Mouse (Mus musculus) frontal cortex, adult (tissue): ENCODE data around the gene Zfp866.

Experiments
- ATAC-seq: cut with Nextera tagmentation; 2 replicates; pipeline ENCODE4 v1.9.2; 2017; ENCODE audit warnings: mild to moderate bottlenecking, moderate library complexity, mixed read lengths; ENCODE audit not compliant: low TSS enrichment

Zfp866 gene

DNA sequence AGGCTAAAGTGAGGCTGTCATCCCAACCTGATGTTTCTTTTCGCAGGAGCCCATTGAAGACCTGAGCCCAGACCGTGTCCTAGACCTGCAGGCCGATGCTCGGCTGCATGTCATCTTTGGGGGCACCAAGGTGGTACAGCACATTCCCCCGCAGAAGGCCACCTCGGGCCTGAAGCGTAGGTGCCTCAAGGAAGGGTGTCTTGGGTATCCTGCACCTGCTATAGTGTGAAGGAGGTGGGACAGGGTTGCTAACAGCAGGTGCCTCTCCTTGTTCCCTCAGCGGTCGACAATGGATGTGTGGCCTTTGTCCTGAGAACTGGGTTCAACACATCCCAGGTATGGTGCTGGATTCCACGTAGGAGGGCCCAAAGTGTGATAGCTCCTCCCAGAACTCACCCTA lies 6.7 kb upstream of the Zfp866 start:
- no peak for ATAC-seq

DNA sequence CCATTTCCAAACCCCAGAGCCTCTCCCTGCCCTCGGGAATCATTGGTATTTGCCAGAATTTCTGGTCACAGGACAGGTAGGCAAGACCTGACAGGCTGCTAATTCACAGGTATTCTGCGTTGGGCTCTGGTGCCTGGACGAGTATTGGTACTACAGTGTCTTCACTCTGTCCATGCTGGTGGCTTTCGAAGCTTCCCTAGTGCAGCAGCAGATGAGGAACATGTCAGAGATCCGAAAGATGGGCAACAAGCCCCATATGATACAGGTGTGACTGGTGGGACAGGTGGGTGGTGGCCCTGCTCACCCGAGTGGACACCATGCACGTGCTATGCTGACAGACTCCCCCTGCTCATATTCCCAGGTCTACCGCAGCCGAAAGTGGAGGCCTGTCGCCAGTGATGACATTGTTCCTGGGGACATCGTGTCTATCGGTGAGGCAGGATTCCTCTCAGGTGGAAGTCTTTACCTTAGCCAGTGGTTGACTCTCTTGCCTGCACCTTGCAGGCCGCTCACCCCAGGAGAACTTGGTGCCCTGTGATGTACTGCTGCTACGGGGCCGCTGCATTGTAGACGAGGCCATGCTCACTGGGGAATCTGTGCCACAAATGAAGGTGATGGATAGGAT lies 5.9 kb upstream of the Zfp866 start:
- no peak for ATAC-seq

DNA sequence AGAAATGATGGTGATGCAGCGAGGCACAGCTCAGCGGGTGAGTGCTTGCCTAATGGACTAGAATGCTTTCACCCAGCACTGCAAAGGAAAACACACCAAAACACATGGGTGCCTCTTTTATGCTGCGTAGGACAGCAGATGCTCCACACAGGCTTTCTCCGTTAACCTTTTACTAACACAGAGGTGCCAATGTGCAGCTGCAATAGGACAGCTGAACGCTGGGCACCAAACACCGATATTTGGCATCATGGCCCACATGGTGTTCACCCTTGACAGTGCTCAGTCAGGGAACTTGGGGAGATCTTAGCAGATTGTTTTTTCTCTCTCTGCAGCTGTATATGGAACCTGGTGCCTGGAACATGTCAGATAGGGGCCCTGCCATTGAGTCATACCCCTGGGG lies 3.9 kb upstream of the Zfp866 start:
- no peak for ATAC-seq

DNA sequence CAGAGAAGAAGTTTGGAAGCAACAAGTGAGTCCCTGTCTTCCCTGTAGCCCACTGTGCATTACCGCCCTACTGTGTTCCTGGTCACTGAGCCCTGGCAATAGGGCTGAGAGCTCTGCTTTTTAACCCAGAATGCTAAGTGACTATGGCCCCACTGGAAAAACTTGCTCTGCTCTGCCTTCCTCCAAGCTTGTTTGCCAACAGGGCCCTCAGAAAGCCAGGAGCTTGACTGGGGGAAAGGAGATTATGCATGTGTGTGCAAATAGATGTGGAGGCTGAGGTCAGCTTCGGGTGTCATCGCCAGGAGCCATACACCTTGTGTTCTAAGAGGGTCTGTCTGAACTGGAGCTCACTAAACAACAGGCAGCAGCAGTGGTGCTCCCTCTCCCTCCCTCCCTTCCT lies 3.1 kb upstream of the Zfp866 start:
- ATAC-seq, result no peak

DNA sequence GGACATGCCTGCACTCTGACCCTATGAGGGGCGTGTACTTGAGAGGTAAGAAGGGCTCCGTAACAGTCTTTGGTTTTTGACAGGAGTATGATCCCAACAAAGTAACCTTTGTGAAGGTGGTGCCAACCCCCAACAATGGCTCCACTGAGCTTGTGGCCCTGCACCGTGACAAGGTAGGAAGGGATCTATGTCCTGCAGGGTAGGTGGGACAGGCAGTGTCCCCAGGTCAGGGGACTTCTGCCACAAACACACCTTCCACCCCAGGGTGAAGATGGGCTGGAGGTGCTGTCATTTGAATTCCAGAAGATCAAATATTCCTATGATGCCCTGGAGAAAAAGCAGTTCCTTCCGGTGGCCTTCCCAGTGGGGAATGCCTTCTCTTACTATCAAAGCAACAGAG lies 2.7 kb upstream of the Zfp866 start:
- ATAC-seq, result no peak

DNA sequence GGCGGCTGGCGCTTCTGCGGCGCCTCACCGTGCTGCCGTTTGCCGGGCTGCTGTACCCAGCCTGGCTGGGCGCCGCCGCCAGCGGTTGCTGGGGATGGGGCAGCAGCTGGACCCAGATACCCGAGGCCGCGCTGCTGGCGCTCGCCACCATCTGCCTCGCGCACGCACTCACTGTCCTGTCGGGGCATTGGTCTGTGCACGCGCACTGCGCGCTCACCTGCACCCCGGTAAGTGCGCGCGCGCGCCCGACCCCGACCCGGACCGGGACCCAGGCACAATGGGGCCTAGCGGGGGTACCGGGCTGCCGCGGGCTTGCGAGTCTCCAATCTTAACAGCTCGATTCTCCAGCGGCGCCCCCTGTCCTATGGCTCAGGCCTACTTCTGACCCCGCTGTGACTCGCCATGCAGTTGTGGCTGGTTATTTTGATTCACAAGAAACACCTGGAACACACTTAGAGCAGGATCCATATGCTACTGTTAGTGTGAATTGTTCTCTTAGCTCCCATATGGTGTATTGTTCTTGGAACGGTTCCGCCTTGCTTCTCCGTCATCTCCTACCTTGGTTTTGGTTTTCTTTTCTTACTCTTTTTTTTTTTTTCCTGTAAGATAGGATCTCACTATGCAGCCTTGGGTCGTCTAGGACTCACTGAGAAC lies 564 bp upstream of the Zfp866 start:
- ATAC-seq, result peak; percentile 44

DNA sequence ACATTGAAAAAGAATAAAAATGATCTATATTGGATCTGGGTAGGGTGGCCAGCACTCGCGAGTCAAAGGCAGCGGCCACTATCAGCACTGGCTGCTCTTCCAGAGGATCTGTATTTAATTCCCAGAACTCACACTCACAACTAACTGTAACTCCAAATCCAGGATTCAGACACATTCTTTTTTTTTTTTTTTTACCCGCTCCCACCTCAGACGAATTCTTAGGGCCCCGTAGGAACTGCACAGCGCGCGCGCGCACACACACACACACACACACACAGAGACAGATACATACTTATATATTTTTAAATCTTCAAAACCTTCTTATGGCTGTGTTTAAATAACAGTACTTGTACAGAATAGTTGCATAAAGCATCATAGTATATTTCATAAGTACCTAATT lies 614 bp downstream of the Zfp866 start:
- no peak for ATAC-seq

DNA sequence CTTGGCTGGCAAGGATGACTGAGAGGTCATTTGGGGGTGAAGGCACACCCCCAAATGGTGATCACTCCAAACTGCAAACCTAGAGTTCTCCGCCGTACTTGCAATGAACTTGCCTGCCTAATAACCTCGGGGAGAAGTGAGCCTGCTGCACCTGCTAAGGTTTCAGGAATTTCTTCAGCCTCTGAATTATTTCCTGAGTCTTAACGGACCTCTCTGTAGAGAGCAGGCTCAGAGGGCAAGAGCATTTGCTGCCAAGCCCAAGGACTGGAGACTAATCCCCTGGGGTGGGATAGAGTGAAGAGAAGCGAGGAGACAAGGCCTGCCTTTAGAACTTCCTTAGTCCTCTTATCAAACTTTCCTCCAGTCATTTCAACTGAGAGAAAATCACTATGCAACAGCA lies 1.2 kb downstream of the Zfp866 start:
- ATAC-seq, result no peak

DNA sequence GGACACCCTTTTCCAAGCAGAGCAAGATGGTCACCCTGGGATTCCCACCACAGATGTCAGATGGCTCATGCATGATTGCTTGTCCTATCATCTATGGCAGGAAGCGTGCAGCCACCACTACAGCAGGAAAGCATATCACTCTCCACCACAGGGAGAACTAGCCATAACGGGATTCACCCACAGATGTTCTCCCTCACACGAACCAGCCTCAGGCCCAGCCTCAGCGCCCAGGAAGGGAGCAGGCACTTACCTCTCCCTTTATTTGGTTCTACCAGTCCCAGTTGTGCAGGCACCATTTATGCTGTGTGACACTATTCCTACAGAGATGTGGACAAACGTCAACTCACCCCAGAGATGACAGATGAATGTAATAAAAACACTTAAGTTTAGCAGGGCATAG lies 1.9 kb downstream of the Zfp866 start:
- no peak for ATAC-seq

DNA sequence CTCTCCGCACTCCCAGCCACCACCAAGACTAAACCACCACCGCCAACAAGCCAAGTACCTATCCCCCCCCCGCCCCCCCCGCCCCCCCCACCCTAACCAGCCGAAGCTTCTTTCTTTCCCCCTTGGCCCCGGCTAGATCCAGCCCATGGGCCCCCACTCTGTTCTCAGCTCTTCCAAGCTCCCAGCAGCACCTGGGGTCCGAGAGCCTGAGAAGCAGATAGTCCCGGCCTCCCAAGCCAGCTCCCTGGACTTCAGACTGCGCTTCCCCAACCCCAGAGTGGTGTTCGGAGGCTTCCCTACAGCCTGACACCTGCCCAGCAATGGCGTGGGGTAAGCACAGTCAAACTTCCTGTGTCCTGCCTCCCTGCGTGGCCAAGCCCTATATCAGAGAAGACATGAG lies 13.9 kb downstream of the Zfp866 start:
- no peak for ATAC-seq

DNA sequence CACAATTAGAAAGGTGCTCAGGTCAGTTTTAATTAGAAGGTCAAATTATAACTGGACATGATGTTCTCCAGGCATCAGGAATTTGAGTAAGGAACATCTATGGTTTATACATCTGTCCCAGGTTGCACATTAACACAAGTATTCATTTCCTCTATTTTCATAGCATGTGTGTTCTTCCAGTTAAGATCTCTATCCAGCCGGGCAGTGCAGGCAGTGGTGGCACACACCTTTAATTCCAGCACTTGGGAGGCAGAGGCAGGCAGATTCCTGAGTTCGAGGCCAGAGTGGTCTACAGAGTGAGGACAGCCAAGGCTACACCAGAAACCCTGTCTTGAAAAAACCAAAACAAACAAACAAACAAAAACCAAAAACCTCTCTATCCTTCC lies 15.8 kb downstream of the Zfp866 start:
- ATAC-seq, result no peak

DNA sequence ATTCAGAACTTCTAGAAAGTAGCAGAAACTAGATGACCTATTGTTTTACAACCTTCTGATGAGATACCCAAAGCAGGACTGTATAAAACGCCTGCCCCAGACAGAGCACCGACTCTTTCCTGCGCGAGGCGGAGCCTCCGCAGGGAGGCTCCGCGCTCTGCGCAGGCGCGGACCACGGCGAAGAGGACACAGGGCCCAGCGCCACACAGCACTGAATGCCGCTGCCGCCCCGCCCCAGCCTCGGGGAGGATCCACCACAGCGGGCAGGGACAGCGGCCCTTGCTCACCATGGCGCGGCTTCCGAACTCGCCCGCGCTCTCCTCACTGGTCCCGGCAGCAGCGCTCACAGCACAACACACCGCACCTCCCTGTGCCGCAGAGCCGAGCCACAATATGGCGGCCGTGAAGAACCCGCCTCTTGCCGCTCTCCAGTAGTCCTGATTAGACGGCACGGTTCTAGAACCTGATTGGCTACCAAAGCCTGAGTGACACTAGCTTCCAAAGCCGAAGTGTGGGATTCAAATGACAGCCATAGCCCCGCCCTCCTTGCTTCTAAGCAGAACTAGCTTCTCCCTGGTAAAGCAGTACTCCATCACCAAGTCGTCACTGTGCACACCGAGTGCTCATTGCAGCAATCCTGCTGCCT lies 16.4 kb downstream of the Zfp866 start, which contains the start of gene Gm20422:
Gene Gm20422 (minus strand): TSS at position 384 of the 646 bp plus-strand sequence.
- peak; percentile 99 for ATAC-seq

DNA sequence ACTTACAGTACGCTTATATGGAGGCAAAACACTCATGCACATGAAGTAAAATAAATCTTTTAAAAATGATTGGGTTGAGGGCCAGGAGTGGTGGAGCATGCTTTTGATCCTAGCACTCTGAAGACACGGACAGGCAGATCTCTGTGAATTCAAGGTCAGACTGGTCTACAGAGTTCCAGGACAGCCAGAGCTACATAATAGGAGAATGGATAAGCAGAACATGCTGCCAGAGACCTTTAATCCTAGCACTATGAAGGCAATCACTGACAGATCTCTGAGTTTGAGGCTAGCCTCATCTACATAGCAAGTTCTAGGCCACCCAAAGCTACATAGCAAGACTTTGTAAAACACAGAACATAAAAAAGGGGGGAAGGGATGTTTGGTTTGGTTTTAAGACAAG lies 18.9 kb downstream of the Zfp866 start:
- no peak for ATAC-seq

DNA sequence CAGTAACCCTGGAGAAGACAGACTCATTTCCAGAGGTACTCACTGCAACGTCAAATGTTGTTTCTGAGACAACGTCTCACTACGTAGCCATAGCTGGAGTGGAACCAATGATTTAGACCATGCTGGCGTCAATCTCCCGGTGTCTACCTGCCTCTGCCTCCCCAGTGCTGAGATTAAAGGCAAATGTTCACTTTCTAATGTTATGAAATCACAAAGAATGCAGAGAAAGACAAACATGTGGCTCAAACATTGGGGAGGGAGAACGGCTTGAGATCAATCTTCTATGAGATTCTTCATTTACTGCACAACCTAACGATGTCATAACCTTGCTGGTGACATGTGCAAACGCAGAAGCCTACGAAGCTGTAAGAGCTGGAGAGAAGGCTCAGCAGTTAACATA lies 19.8 kb downstream of the Zfp866 start:
- ATAC-seq, result no peak

DNA sequence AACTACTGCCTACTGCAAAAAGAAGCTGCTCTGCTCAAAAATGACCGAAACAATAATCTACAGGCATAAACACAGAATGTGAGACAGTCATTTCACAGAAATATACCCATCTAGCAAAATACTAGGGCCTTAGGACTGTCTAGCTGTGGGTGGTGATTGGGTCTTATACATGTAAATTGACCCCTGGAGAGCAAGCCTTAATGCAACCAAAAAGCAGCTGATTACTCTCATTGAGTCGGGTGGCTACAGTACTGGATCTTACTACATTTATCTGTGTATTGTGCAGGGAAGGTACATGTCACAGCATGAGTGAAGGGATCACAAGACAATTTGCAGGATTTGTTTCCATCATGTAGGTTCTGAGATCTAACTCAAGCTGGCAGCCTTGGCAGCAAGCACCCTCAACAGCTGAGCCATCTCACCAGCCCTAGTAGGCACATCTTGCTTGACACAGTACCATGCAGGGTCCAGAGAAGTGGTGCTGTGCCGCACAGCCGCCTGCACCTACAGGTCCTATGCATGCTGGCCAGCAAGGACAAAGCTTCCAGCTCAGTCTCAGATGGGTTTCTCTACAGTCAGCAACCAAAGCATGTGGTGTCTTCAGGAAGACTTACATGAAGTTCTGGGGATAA lies 29.0 kb downstream of the Zfp866 start:
- ATAC-seq, result no peak

DNA sequence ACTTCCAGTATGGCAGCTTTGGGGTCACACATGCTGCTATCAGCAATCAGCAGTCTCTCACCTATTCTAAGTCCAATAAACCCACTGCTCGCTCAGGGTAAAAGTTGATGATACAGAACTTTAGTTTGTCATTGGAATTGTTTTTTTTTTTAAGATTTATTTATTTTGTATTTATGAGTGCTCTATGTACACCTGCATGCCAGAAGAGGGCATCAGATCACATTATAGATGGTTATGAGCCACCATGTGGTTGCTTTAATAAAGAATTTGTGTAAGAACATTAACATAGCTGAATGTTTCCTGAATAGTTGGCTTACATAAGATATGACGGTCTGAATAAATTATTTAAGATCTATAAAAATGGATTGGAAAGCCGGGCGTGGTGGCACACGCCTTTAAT lies 32.7 kb downstream of the Zfp866 start:
- ATAC-seq, result no peak

DNA sequence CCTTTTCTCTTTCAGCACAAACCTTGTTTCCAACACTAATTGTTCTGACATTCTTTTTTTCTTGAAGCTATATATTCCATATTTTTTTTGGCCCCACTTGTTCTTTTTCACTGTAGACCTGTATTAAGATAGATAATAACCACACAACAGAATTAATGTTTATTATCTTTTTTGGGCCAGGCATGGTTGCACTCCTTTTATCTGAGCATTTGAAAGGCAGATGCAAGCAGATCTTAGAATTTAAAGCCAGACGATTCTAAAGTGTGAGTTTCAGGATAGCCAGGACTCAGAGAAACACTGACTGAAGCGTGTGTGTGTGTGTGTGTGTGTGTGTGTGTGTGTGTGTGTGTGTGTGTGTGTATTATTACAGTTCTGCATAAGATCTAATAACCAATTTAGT lies 38.5 kb downstream of the Zfp866 start:
- no peak for ATAC-seq

DNA sequence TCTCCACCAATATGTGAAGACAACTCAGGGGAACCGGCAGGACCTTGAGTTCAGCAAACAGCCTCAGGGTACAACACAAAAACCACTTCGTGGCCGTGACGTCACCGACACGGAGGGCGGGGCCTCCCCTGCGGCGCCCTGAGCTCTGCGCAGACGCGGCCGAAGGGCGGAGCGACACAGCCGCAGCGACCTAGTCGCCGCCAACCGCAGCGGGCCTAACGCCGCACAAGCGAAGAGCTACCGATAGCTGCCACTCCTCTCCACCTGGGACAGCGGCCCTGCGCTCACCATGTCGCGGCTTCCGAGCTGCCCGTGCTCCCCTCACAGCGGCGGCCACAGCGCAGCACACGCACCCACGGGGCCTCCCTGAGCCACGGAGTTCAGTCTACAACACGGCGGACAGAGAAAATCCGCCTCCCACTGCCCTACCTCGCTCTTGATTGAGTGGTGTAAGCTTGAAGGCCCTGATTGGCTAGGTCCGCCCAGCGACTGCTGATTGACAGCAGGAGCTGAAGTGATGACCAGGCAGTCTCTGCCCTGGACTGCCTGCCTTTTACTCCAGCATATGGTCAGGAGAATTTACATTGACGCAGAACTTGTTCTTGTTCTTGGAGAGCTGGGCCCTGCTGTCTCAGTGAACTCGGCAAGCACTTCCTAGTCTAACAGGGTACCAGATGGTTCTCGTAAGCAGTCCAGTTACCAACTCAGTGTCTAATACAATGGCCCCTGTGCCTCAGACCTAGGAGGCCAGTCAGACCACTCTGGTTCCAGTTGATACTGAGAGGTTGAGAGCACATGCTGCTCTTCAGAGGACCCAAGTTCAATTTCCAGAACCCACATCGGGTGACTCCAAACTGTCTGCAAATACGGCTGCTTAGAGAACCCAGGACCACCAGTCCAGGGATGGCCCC lies 41.2 kb downstream of the Zfp866 start, which contains the start of gene Zfp963:
Gene Zfp963 (minus strand): TSS at position 427 of the 911 bp plus-strand sequence.
- peak; percentile 98 for ATAC-seq

DNA sequence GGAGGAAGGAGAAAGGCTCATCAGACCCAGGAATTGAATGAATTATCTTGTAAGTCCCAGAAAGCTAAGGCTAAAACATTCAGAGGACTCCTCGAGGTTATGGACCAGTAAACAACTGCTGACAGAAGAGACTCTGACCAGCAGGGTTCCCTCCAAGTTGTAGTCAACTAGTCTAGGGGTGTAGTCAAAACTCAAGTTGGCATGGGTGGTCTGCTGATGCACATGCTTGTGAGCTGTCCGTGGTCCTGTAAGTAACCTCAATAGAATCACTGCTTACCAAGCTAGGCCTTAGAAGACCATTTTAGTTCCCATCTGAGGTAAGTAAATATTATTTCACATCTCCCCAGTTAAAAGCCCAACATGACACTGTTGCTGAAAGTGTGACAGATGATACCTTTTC lies 49.7 kb downstream of the Zfp866 start:
- ATAC-seq, result no peak

DNA sequence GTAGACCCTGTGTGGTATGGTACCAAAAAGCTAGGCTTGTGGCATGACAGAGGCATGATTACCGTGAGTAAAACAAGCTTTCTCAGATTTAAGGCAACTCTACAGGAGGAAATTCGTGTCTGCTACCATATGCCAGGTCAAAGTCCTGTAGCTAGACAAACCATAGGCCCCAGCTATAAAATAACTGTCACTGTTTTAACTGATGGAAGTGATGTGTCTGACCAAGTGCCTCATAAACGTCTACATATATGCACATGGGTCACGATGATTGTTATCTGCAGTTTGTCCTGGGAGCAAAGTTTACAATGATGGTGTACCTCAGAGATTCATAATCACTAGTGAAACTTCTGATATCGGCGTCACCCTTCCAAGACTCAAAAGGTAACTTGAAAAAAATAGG lies 50.2 kb downstream of the Zfp866 start:
- ATAC-seq, result no peak

DNA sequence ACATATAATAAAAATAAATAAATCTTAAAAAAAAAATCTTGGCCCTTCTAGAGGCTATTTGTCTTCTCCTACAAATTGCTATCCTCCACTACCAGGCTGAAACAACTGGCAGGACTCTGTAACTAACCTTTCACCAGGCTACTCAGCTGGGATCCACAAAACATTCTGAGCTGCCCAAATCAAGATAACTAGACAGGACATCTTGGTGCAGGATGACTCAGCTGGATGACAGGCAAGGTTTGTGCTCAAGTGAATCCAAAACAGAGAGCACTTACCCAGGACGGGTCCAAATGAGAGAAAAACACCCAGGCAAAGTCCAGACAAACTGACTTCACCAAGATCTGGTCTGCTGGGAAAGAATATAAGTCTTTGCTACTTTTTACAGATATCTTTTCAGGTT lies 55.5 kb downstream of the Zfp866 start:
- no peak for ATAC-seq

DNA sequence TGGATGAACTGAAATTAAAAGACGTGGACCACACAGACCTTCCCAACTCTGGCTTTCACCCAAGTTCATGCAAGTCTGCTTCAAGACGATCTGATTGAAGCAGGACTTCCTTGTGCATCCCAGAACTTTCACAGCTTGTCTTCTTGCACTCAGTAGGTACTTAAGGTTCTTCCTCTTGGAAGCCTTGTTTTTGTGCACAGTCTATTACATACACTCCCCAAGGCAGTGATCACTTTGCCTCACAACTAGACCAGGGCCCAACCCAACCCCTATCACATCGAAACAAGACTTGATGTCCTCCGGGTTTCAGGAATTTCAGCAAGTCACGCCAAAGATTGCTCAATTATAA lies 73.8 kb downstream of the Zfp866 start:
- ATAC-seq, result peak; percentile 29
